Mouse (Mus musculus): ENCODE results near the gene Sptan1.
A peak's percentile ranks its signal among the peaks of the same experiment; 100 is the strongest.

Gene Sptan1

GRCm38 (mm10) chr2:29965250-29965843 lies at the start of gene Sptan1:
Gene Sptan1, plus strand, starts transcription at chr2:29965560.
- DNase-seq = peak; percentile 98

- DNase-seq = no peak
Measured at GRCm38 (mm10) chr2:29917621-29918020, 47.7 kb upstream of the Sptan1 start.

- peak; percentile 83 for DNase-seq
Measured at GRCm38 (mm10) chr2:29922011-29922410, 43.3 kb upstream of the Sptan1 start.

- DNase-seq = peak; percentile 67
Measured at GRCm38 (mm10) chr2:29926542-29926941, 38.8 kb upstream of the Sptan1 start.

- DNase-seq = no peak
Measured at GRCm38 (mm10) chr2:29930506-29930905, 34.9 kb upstream of the Sptan1 start.

GRCm38 (mm10) chr2:29931194-29931593 lies 34.2 kb upstream of the Sptan1 start:
- no peak for DNase-seq

GRCm38 (mm10) chr2:29934906-29935599 lies 30.3 kb upstream of the Sptan1 start, which contains the start of gene Gle1:
Gene Gle1, plus strand, starts transcription at chr2:29935426.
- DNase-seq = peak; percentile 97

GRCm38 (mm10) chr2:29940073-29940472 lies 25.3 kb upstream of the Sptan1 start:
- DNase-seq = no peak

- DNase-seq = no peak
Measured at GRCm38 (mm10) chr2:29940826-29941225, 24.5 kb upstream of the Sptan1 start.

- peak; percentile 82 for DNase-seq
Measured at GRCm38 (mm10) chr2:29944723-29945122, 20.6 kb upstream of the Sptan1 start.

GRCm38 (mm10) chr2:29948896-29949295 lies 16.5 kb upstream of the Sptan1 start:
- DNase-seq = no peak

GRCm38 (mm10) chr2:29961246-29961645 lies 4.1 kb upstream of the Sptan1 start:
- DNase-seq = no peak

GRCm38 (mm10) chr2:29964354-29965249 lies 758 bp upstream of the Sptan1 start:
- DNase-seq = peak; percentile 85

- DNase-seq = peak; percentile 56
Measured at GRCm38 (mm10) chr2:29965906-29966305, 546 bp downstream of the Sptan1 start.

- no peak for DNase-seq
Measured at GRCm38 (mm10) chr2:29966826-29967225, 1.5 kb downstream of the Sptan1 start.

GRCm38 (mm10) chr2:29967768-29968167 lies 2.4 kb downstream of the Sptan1 start:
- DNase-seq = peak; percentile 45

- DNase-seq = peak; percentile 39
Measured at GRCm38 (mm10) chr2:29968638-29969037, 3.3 kb downstream of the Sptan1 start.

- DNase-seq = peak; percentile 91
Measured at GRCm38 (mm10) chr2:29971838-29972635, 6.7 kb downstream of the Sptan1 start.

- peak; percentile 51 for DNase-seq
Measured at GRCm38 (mm10) chr2:29973525-29973924, 8.2 kb downstream of the Sptan1 start.

GRCm38 (mm10) chr2:29977307-29977706 lies 11.9 kb downstream of the Sptan1 start:
- DNase-seq = peak; percentile 65

- no peak for DNase-seq
Measured at GRCm38 (mm10) chr2:29980661-29981060, 15.3 kb downstream of the Sptan1 start.

- DNase-seq = no peak
Measured at GRCm38 (mm10) chr2:29991962-29992361, 26.6 kb downstream of the Sptan1 start.

- peak; percentile 59 for DNase-seq
Measured at GRCm38 (mm10) chr2:30009101-30009500, 43.7 kb downstream of the Sptan1 start.

All from kidney, postnatal 14 days (tissue).